Mouse (Mus musculus) retina, postnatal 7 days (tissue): ENCODE measurements around the gene Odf3.

Source experiments
- DNase-seq: peaks from one replicate; pipeline ENCODE4 v3.0.0-alpha.2; 2012; ENCODE audit warnings: low read depth, low spot score

Gene Odf3

GRCm38 (mm10) chr7:140844905-140845665, 2.5 kb upstream of the Odf3 start, which contains the start of gene Scgb1c1:
TSS of gene Scgb1c1 (plus strand) at chr7:140845547.
- DNase-seq = peak; percentile 82

GRCm38 (mm10) chr7:140845683-140846082, 1.9 kb upstream of the Odf3 start:
- no peak for DNase-seq

DNA sequence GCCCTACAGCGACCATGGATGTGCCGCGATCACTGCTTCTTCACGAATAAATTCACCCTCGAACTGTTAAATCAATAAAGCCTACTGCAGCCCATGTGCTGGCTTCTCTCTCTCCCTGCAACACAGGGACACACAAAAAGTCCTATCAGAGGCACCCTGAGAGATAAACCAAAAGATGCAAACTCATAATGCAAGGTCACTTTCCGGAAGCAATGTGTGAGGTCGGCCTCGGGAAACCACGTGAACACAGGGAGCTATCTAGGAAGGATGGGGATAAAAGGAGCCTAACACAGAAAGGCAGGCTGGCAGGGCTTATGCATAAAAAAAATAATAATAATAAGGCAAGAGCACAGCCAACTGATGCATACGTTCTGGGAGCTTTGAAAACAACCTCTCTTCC, 929 bp upstream of the Odf3 start:
- no peak for DNase-seq

GRCm38 (mm10) chr7:140848591-140848990, 986 bp downstream of the Odf3 start:
- DNase-seq = no peak

DNA sequence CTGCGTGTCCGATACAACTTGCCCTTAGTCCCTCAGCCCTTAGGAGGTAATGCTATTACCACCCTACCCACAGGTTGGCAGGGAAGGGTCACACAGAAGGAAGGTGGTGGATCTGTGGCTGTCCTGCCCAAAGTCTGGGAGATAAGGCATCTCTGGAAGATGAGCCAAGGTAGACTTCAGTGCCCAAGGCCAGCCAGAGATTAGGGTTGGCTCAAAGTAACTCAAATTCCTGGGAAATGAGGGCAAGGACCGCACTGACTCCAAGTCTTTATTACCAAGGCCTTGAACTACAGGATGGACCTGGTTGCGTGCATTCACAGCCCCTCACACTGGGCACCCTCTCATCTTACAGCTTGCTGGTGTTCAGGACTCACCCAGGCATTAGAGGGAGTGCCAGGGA, 4.3 kb downstream of the Odf3 start:
- no peak for DNase-seq

DNA sequence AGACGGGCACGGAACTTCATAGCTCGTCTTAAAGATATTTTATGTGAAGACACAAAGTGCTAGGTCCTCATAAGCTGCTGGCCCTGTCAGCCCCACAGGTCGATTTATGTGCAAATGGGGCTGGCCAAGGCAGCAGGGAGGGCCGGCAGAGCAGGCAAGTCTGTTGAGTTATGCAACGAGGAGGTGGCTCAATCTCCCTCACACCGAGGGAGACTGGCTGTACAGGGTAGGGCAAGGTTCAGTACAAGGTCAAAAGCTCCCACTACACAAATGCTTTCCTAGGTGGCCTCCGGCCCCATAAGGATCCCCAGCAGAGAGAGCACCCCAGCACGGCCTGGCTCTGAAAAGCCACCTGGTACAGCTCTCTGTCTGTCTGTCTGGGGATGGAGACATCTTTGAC, 5.8 kb downstream of the Odf3 start:
- no peak for DNase-seq

- DNase-seq = no peak
Observed at GRCm38 (mm10) chr7:140854483-140854882, 6.9 kb downstream of the Odf3 start.

DNA sequence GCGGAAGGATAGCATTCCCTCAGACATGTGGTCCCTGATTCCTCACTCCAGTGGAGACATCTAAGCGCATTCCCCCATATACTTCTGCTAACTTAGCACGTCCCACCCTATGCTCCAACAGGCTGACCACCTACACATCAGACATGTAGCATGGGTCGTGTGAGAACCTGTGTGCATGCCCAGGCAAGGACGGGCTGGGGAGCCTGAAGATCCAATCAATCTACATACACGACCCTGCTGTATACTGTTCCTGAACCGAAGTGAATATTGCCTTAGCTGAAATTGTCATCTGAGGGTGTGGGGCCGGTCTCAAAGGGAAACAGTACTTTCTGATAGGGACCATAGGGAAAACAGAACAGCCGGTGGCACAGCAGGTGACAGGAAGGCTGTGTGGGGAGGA, 7.6 kb downstream of the Odf3 start:
- no peak for DNase-seq

- DNase-seq = peak; percentile 76
Observed at GRCm38 (mm10) chr7:140855860-140856784, 8.5 kb downstream of the Odf3 start, which contains the start of gene Gm45785. TSS of gene Gm45785 (minus strand) at chr7:140856331.

DNA sequence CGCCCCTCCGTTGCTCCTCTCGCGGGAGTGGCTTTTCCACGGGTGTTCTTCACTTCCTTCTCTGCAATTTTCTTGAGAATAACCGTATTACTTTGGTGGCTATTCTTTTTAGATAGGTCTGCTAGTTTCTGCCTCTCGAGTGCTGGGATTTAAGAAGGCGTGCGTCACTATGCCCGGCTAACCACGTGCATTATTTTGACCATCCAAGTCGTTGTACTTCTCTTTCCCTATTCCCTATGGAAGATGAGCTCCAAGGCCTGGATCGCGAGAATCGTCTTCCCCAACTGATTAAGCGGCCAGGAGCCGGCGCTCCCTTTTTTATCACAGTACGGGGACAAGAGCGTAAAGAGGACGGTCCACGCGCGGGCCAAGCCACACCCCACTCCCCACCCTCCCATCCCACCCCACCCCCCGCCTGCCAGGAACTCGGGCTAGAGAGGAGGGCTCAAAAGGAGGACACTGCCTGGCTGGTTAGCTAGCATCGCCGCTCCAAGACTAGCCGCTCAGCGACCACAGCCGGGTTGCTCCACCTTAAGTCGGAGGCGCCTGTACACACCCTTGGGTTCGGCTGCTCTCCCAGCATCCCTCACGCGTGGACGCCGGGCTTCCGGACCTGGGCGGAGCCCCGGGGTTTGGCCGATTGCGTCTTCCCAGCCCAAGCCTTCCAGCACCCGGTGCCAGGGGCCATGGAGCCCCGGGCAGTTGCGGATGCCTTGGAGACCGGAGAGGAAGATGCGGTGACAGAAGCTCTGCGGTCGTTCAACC, 9.4 kb downstream of the Odf3 start, which contains the start of gene Ric8a:
Gene Ric8a (plus strand): TSS at position 173 of the 765 bp plus-strand sequence.
- DNase-seq = peak; percentile 56

DNA sequence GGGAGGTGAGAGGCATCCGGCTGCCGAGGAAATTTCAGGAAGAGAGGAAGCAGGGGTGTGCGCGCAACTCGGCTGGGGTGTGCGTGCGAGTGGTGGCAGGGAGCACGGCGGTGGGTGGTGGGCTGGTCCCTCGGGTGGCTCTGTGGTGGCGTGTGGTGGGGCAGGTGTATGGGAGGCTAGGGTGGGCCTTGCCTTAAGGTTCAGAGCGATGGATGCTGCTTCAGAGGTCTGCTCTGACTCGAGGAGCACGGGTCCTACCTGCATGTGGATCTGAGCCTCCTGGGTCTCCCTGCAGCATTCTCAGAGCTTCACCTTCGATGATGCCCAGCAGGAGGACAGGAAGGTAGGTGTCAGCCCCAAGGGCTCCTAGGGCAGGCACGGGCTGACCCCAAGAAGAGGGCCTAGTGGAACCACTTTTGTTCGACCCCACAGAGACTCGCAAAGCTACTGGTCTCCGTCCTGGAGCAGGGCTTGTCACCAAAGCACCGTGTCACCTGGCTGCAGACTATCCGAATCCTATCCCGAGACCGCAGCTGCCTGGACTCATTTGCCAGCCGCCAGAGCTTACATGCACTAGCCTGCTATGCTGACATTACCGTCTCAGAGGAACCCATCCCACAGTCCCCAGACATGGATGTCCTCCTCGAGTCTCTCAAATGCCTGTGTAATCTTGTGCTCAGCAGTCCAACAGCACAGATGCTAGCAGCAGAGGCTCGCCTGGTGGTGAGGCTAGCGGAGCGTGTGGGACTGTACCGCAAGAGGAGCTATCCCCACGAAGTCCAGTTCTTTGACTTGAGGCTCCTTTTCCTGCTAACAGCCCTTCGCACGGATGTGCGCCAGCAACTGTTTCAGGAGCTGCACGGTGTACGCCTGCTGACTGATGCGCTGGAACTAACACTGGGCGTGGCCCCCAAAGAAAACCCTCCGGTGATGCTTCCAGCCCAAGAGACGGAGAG, 10.2 kb downstream of the Odf3 start, which contains the start of gene Bet1l:
Gene Bet1l (minus strand): TSS at position 28 of the 956 bp plus-strand sequence.
- no peak for DNase-seq

- DNase-seq = no peak
Observed at GRCm38 (mm10) chr7:140858746-140859145, 11.1 kb downstream of the Odf3 start.

GRCm38 (mm10) chr7:140859997-140860396, 12.4 kb downstream of the Odf3 start:
- DNase-seq = no peak

DNA sequence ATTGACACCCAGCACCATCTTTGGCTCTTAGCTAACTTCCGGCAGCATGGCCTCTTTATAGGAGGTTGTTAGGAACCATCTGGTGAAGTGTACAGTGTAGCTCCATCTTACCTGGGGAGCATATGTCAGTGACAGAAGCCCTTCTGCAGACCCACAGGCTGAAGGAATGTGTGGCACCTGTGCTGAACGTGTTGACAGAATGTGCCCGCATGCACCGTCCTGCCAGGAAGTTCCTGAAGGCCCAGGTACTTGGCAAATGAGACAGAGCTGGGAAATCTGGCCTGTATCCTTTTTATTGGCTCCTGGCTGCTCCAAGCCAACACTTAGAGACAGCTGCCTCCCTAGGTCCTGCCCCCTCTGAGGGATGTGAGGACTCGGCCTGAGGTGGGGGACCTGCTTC, 13.1 kb downstream of the Odf3 start:
- no peak for DNase-seq

GRCm38 (mm10) chr7:140864761-140865160, 17.2 kb downstream of the Odf3 start:
- DNase-seq = no peak

DNA sequence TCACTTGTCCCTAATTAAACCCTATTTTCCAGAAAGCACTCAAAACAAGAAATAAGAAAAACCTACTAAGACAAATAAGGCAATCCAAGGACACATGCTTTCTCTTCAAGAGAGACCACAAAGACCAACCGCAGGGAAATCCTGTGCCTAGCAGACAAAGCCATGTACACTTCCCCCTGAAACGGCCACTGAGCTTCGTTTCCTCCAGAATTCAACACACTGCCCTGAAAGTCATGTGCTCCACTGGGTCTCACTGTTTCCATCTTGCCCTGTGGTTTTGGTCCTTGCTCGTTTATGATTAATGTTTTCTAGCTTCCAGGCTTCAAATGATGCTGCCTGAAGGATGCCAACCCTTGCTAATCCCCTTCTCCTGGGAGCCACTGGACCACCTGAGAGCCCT, 26.6 kb downstream of the Odf3 start:
- DNase-seq = no peak

GRCm38 (mm10) chr7:140877364-140877763, 29.8 kb downstream of the Odf3 start:
- no peak for DNase-seq

GRCm38 (mm10) chr7:140879355-140879754, 31.8 kb downstream of the Odf3 start:
- DNase-seq = no peak

GRCm38 (mm10) chr7:140880419-140880818, 32.8 kb downstream of the Odf3 start:
- DNase-seq = no peak

GRCm38 (mm10) chr7:140880865-140881515, 33.4 kb downstream of the Odf3 start:
- DNase-seq = no peak
